Mouse (Mus musculus) cerebellum, adult 2 months (tissue): Measurements from ENCODE around the gene Rnase4.

Experiments used
- CTCF ChIP-seq: fragments of 200-500 bp; IDR thresholded peaks from 2 replicates; pipeline ENCODE4 v1.5.1; 2011; ENCODE audit warnings: low read depth, mild to moderate bottlenecking, control low read depth, low read length, moderate library complexity, borderline replicate concordance; ENCODE audit not compliant: insufficient read depth
- POLR2A ChIP-seq: fragments of 200-500 bp; IDR thresholded peaks from 2 replicates; pipeline ENCODE4 v1.6.1; 2011; ENCODE audit warnings: low read length, control low read depth, borderline replicate concordance; ENCODE audit not compliant: insufficient read depth

- TF ChIP-seq POLR2A (no peak), CTCF (no peak)
Observed at GRCm38 (mm10) chr14:51095736-51096524, 5.1 kb downstream of the Rnase4 start.
